Mouse (Mus musculus) liver, postnatal 0 days (tissue): ENCODE data around the gene Elac2.

Experiments used
- CTCF ChIP-seq: sonication (generic); IDR thresholded peaks from 2 replicates; pipeline ENCODE4 v1.5.1; 2016; ENCODE audit warnings: antibody characterized with exemption, low read depth
- EP300 ChIP-seq: IDR thresholded peaks from 2 replicates; pipeline ENCODE4 v1.6.1; 2016; ENCODE audit warnings: antibody characterized with exemption, low read depth, mild to moderate bottlenecking

GRCm38 (mm10) chr11:65050819-65051218 lies 72.0 kb downstream of the Elac2 start:
- no peak for TF ChIP-seq EP300
- TF ChIP-seq CTCF = no peak
